Mouse (Mus musculus) liver, embryonic 14.5 days (tissue): ENCODE measurements around the gene Itpkb. TPM values are rescaled to one million over a fixed set of nuclear protein-coding genes. Genes with fewer than 3 reads are reported as not detected.

Experiments used
- ATAC-seq: fragments of 200-750 bp; cut with Nextera tagmentation; 2 replicates; pipeline ENCODE4 v1.8.0; 2017; ENCODE audit warnings: moderate number of reproducible peaks, mild to moderate bottlenecking, moderate library complexity; ENCODE audit not compliant: insufficient read depth
- DNase-seq, 3 experiments: peaks; one replicate each; pipeline ENCODE4 v3.0.0-alpha.2; 2012 to 2013; ENCODE audit warnings: low read depth in 3 of 3, low spot score in 3 of 3
- H3K27ac ChIP-seq: fragments of 300-500 bp; sonication (generic); 2 replicates; pipeline ENCODE4 v1.5.1; 2014; ENCODE audit warnings: moderate library complexity, mild to moderate bottlenecking, control low read depth, inconsistent platforms
- H3K27me3 ChIP-seq: fragments of 300-500 bp; sonication (generic); 2 replicates; pipeline ENCODE4 v1.6.1; 2014; ENCODE audit warnings: mild to moderate bottlenecking, low read length, moderate library complexity; ENCODE audit not compliant: control insufficient read depth, insufficient read depth
- H3K36me3 ChIP-seq: fragments of 300-500 bp; sonication (generic); replicated peaks from 2 replicates; pipeline ENCODE4 v1.6.1; 2014; ENCODE audit warnings: low read depth; ENCODE audit not compliant: control insufficient read depth, insufficient read depth
- H3K4me1 ChIP-seq, 2 experiments: fragments of 200-500 bp in 1 of 2; fragments of 300-500 bp in 1 of 2; sonication (generic) in 1 of 2; replicated peaks; 2 replicates each; pipeline ENCODE4 v1.6.1; 2012 to 2014; ENCODE audit warnings: antibody characterized with exemption in 1 of 2, inconsistent platforms in 1 of 2, low read length in 1 of 2; ENCODE audit not compliant: control insufficient read depth in 2 of 2, insufficient read depth in 2 of 2
- H3K4me2 ChIP-seq: fragments of 300-500 bp; sonication (generic); 2 replicates; pipeline ENCODE4 v1.6.1; 2014; ENCODE audit warnings: low read depth, mild to moderate bottlenecking, control low read depth, moderate library complexity
- H3K4me3 ChIP-seq, 2 experiments: fragments of 200-500 bp in 1 of 2; fragments of 300-500 bp in 1 of 2; sonication (generic) in 1 of 2; 2 replicates each; pipeline ENCODE4 v1.5.1; 2012 to 2014; ENCODE audit warnings: low read depth in 2 of 2, low read length in 2 of 2, mild to moderate bottlenecking in 2 of 2, control low read depth in 1 of 2, inconsistent platforms in 1 of 2, moderate library complexity in 1 of 2; ENCODE audit not compliant: insufficient read depth in 1 of 2
- H3K9ac ChIP-seq: fragments of 300-500 bp; sonication (generic); replicated peaks from 2 replicates; pipeline ENCODE4 v1.6.1; 2014; ENCODE audit warnings: mild to moderate bottlenecking, control low read depth, moderate library complexity
- H3K9me3 ChIP-seq: fragments of 300-500 bp; sonication (generic); 2 replicates; pipeline ENCODE4 v1.6.1; 2016; ENCODE audit warnings: low read length, mixed read lengths; ENCODE audit not compliant: control insufficient read depth
- CTCF ChIP-seq: IDR thresholded peaks from 2 replicates; pipeline ENCODE4 v1.5.1; 2016; ENCODE audit warnings: antibody characterized with exemption, low read depth, control low read depth
- EP300 ChIP-seq: IDR thresholded peaks from 2 replicates; pipeline ENCODE4 v1.6.1; 2016; ENCODE audit warnings: antibody characterized with exemption, low read depth
- WGBS: fragments of 180-500 bp; shearing (Covaris S2); extraction: QIAGEN DNeasy Blood & Tissue Kit; methylation state at CpG from one replicate; pipeline ENCODE4 v1.1.7; 2014; ENCODE audit not compliant: insufficient replicate concordance; 5-methylcytosine and 5-hydroxymethylcytosine counted together
- polyA plus RNA-seq, 2 experiments: library from polyadenylated mRNA; depleted of rRNA in 1 of 2; stranded (reverse) in 1 of 2; unstranded in 1 of 2; fragments of >200 nt; fragmentation: Nextera tagmentation in 1 of 2; extraction: Ambion mirVana in 1 of 2; gene quantifications; 2 replicates each; pipeline versions ENCODE4 v1.2.1 to v1.2.3; 2012 to 2014

The Itpkb gene
- polyA plus RNA-seq, 2 experiments: 0.52 to 1.3 TPM

DNA sequence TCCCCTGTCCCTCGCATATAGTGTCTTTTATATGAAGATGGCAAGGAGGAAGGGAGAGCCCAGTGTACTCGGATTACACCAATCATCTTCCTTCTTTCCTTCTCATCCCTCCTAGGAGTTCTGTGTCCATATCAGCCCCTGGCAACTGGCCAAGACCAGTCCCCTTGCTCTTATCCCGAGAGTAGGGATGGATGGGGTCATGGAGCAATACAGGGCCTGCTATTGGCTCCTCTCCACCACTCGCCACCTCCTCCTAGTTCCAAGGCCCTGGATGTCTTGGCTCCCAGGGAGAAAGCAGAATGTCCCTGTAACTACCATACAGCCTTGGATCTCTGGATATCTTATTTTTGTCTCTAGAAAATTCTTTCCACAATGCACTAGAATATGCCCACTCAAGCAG, 84.8 kb downstream of the Itpkb start:
- Histone ChIP-seq H3K27me3 (no peaks in the 10 kb centered on the region), H3K4me3 (no peak overlapping the region), H3K9me3 (no peaks in the 10 kb centered on the region), H3K27ac (no peak overlapping the region), H3K36me3 (no peaks in the 10 kb centered on the region), H3K4me2 (no peak overlapping the region), H3K4me1 (no peaks in the 10 kb centered on the region; a peak in 1 of 4 replicates), H3K9ac (no peak overlapping the region)
- no peak for TF ChIP-seq EP300
- TF ChIP-seq CTCF: no peak
- ATAC-seq: no peak
- 52% methylated on average over 4 of the region's 4 CpGs for WGBS
- DNase-seq: no peak

DNA sequence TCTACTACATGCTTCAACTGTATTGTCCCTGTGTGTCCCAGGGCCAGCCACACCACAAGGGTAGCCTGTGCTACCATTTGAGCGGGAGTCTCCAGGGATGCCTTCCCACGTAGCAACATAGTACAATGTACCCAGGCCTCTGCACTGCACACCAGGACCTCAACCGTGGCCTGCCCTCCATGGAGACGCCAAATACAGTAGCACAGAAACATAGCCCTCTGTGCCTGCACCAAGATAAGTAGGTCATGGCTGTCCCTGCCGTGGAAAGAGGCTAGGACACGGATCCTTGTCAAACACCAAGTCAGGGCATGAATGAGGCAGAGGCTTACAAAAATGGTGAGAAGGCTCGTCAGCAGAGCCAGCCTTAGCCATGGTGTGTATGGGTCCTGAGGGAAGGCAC, 85.6 kb downstream of the Itpkb start:
- WGBS: 65% methylated on average over 7 of the region's 7 CpGs
- TF ChIP-seq EP300: no peak
- no peak for TF ChIP-seq CTCF

DNA sequence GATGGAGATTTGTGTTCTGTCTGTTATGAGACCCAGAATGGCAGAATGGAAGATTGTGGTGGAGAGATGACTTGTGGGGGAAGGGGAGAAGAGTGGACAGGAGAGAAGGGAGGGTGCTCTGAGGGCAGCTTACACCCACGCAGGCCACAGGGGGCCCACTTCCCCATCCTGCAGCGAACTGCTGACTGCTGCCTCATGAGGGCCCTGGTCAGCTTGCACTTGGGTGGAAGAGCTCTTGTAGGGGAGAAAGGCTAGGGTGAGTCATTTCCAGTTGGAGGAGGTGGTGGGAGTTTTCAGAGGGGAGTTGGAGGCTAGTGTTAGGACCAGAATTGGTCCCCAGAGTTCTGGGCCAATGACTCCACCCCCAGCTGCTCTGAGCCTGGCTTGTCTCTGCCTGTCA, 86.8 kb downstream of the Itpkb start:
- peak; percentile 22; the same call in 1 of the 2 replicates for TF ChIP-seq CTCF
- no peak for TF ChIP-seq EP300
- no peak for DNase-seq
- Histone ChIP-seq H3K9ac (no peak overlapping the region), H3K9me3 (no peaks in the 10 kb centered on the region), H3K4me1 (no peaks in the 10 kb centered on the region; a peak in 1 of 4 replicates), H3K4me2 (no peak overlapping the region), H3K27me3 (no peaks in the 10 kb centered on the region), H3K4me3 (no peak overlapping the region), H3K36me3 (no peaks in the 10 kb centered on the region), H3K27ac (no peak overlapping the region)
- no peak for ATAC-seq
- WGBS: 31% methylated on average over 2 of the region's 2 CpGs

More for the DNA sequence above, 85.6 kb downstream of the Itpkb start:
- Histone ChIP-seq H3K9ac (no peak overlapping the region), H3K27ac (no peak overlapping the region), H3K4me2 (no peak overlapping the region), H3K27me3 (no peaks in the 10 kb centered on the region), H3K9me3 (no peaks in the 10 kb centered on the region), H3K4me1 (no peaks in the 10 kb centered on the region; a peak in 1 of 4 replicates), H3K4me3 (no peak overlapping the region), H3K36me3 (no peaks in the 10 kb centered on the region)
- ATAC-seq (no peak), DNase-seq (no peak)

DNA sequence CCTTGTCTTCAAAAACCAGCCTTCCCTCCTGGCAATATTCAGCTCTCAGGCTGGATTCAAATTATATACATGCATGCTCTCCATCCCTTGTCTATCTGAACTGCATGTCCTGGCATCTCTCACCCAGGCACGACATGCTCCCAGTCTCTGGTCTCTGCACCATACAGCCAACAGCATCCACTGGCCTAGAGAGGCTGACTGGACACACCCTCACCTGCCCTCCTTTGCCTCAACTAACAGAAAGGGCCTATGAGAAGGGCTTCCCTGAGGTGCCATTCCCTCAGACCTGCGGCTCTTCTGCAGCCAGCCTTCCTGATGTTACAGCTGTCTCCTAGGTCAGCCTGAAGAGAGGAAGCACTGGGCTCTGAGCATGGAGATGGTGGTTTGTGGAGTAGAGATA, 88.8 kb downstream of the Itpkb start:
- DNase-seq (no peak), ATAC-seq (no peak)
- H3K4me1 ChIP-seq: no peaks in the 10 kb centered on the region
- H3K27me3 ChIP-seq: no peaks in the 10 kb centered on the region
- no peak overlapping the region for H3K27ac ChIP-seq
- no peak for TF ChIP-seq CTCF
- H3K9me3 ChIP-seq: no peaks in the 10 kb centered on the region
- 76% methylated on average over 2 of the region's 2 CpGs for WGBS
- no peak overlapping the region for H3K4me2 ChIP-seq
- no peaks in the 10 kb centered on the region for H3K36me3 ChIP-seq
- no peak overlapping the region for H3K9ac ChIP-seq
- no peak overlapping the region for H3K4me3 ChIP-seq

DNA sequence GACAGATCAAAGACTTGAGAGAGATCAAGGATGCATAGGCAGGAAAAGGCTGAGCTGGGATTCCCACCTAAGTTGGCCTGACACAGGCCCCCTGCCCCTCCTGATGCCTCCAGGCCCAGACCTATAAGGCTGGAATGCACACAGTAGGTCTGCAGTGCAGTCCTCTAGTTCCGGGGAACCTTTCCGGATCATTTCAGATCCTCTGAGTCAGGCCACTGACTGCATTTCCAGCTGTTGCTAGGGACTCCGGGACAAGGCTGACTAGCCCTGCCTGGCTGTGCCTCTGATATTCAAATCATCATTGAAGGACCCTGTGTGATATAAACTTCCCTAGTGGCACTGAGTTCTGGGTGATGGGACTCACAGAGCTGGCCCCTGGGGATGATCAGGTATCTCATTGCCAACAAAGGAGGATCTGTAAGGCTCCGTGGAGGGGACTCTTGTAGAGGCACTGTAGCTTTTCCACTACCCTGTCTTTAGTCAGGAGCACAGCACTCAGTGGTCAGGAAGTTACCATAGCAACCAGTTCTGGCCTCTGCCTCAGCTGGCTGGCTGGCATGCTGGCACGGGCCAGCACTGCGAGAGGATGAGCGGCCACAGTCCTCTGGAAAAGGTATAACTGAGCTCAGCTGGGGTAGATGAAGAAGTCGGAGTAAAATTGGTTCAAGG, 90.3 kb downstream of the Itpkb start:
- WGBS: 76% methylated on average over 8 of the region's 8 CpGs
- no peaks in the 10 kb centered on the region for H3K9me3 ChIP-seq
- DNase-seq (no peak), ATAC-seq (no peak)
- H3K4me2 ChIP-seq: no peak overlapping the region
- H3K27me3 ChIP-seq: no peaks in the 10 kb centered on the region
- H3K4me3 ChIP-seq: no peak overlapping the region
- no peak for TF ChIP-seq CTCF
- TF ChIP-seq EP300: no peak
- no peak overlapping the region for H3K9ac ChIP-seq
- no peak overlapping the region for H3K27ac ChIP-seq
- H3K4me1 ChIP-seq: no peaks in the 10 kb centered on the region
- no peaks in the 10 kb centered on the region for H3K36me3 ChIP-seq
